Mouse (Mus musculus) heart, postnatal 14 days (tissue): ENCODE measurements at regions not wholly inside any gene's neighbourhood (a gene's known extent, or its start where the extent isn't known, plus 50 kb on each side); places are given as distances from the start of the nearest gene placed in this dataset.
"Not testable (repeated sequence)": the region's sequence is repeated elsewhere in the genome, so short reads cannot be mapped to it uniquely, and the experiment has no call there.

Source experiments
- DNase-seq, 2 experiments: peaks; one replicate each; pipeline ENCODE4 v3.0.0; 2021 to 2022
- intact Hi-C: fragments of 180-260 bp; cut with DNase I; formaldehyde crosslinking; loops from one replicate; pipeline ENCODE4 v1.15.1; 2025

GRCm38 (mm10) chr6:31822186-31823085 lies 227.6 kb upstream of the 1700012A03Rik start:
- DNase-seq: no peak
- intact Hi-C loops: no loop called here

GRCm38 (mm10) chr6:31821621-31822020 lies 228.4 kb upstream of the 1700012A03Rik start:
- intact Hi-C loops: no loop called here

GRCm38 (mm10) chr6:31817640-31818039 lies 232.4 kb upstream of the 1700012A03Rik start:
- DNase-seq: no peak
- intact Hi-C loops: no loop called here

More at GRCm38 (mm10) chr6:31821621-31822020, 228.4 kb upstream of the 1700012A03Rik start:
- DNase-seq: no peak

GRCm38 (mm10) chr6:31811890-31812289 lies 238.2 kb upstream of the 1700012A03Rik start:
- DNase-seq: no peak
- intact Hi-C loops: no loop called here

DNA sequence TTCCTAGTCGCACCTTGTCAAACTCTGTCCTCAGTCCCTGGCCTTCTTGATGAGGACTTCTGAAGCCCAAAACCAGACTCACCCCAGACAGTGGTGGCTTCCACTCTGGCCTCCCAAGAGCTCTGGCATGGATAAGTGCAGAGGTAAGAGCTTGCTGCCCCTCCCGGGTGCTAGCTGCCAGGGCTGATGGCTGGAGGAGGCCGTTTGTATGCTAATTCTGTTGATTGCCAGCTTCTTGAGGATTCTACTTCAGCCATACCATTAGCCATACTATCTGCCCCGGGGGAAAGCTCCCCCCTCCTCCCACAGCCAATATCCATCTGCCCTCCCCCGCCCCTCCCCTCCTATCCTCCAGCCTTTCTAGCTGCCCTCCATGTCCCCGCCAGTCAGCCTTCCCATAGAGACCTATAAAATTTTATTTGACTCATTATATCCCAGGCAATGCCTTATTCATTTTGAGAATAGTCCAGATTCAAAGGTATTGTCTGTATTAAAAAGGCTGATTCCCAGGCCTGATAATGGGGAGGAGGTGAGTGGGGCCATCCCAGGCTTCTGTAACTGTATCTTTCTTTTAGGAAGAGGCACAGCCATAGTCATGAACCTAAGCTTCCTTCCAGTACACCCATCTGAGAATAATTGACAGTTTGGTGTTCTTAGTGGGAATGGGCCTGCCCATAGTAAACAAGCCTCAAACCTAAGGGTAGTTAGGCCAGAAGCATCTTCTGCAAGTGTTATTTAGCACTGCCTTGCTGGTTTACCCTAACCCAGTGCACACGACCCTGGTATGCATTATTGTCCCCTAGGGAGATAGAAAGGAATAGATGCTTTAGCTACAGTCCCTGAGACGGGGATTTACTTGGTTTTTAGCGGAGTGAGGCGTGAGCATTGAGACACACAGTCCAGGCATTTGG lies 239.2 kb upstream of the 1700012A03Rik start:
- DNase-seq: no peak
- intact Hi-C loops: no loop called here

DNA sequence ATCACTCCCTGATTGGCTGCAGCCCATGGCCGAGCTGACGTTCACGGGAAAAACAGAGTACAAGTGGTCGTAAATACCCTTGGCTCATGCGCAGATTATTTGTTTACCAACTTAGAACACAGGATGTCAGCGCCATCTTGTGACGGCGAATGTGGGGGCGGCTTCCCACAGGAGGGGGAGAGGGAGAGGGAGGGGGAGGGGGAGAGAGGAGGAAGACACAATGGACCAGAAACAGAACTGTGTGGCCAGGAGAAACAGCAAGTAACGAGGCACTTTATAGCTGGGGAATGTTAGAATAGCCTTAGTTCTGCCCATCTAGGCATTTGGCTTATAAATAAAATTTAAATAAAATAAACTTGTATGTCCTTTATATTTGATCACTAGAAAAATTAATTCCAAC lies 240.7 kb upstream of the Podxl start:
- intact Hi-C loops: not testable (repeated sequence)

GRCm38 (mm10) chr6:31803222-31803621 lies 239.4 kb upstream of the Podxl start:
- DNase-seq, intact Hi-C loops: not testable (repeated sequence)

More for the DNA sequence above, 240.7 kb upstream of the Podxl start:
- DNase-seq: not testable (repeated sequence)

GRCm38 (mm10) chr6:31791547-31791946 lies 227.8 kb upstream of the Podxl start:
- intact Hi-C loops: no loop called here
- no peak for DNase-seq

DNA sequence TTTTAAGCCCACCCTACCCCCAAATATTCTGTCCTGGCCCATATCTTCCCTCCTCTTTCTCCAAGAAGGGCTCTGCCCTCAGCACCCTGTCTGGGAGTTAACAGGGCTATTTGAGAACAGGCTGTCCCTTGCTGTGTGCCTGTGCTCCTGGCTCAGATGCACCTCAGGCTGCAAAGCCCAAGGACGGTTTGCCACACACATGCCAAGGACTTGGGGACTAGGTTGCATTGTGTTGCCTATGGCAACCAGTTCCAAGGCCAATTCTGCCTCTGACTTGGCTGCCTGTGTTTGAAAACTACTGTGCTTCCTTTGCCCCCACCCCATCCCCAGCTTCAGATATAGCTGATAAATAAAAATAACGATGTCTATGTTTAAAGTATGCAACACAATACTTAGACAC lies 227.1 kb upstream of the Podxl start:
- no peak for DNase-seq
- intact Hi-C loops: no loop called here

DNA sequence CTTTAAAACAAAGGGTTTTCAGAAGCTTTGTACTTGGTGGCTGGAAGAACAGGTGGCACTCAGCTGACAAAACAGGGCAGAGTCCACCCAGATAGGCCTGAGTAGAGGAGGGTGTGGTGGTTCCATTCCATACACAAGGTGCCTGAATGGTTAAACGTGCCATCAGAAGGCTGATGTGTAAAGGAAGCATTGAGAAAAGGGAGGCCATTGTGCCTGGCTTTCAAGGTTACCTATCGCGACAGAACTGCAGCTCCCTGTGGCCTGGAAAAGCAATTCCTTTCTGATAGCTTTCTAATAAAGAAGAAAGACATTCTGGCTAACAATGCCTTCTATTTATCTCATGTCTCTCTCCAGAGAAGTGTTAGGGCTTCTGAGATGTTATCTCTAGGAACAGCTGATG lies 213.1 kb upstream of the Podxl start:
- intact Hi-C loops: no loop called here
- no peak for DNase-seq

- intact Hi-C loops: no loop called here
- no peak for DNase-seq
These were observed 208.1 kb upstream of the Podxl start for GRCm38 (mm10) chr6:31771916-31772315.

DNA sequence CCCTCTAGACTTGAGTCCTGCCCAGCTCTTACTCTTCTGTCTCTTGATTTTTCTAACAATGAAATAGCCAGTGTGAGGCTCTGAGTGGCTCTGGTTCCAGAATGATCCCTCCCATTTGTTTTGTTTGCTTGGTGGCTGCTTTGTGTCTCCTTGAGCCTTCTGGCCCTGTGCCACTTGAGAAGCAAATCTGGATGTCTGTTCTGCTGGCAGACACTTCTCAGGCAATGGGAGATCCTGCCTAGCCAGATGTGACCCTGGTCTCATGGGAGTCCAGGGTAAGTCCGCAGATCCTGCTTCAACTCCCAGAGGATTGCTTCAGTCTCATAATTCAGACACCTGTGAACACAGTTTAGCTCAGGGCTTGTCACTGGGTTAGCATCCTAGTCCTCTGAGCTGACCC lies 181.8 kb upstream of the Podxl start:
- no peak for DNase-seq
- intact Hi-C loops: no loop called here

DNA sequence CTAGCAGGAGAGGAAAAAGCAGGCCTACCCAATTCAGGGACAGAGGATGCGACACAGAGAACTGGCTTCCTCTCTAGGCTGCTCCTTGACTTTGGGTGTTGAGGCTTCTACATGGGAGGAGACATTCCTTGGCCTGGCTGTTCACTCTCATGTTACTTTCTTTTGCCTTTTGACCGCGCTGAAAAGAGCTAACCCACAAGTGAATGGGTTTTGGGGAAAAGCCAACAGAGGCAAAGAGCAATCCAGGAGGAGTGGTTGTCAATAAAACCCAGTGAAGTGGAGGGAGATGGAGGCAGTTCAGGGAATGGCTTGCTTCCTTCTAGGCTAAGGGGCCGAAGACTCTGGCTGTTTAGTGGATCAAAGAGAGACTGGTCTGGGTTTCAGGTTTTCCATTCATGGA lies 167.6 kb upstream of the Podxl start:
- intact Hi-C loops: no loop called here
- no peak for DNase-seq

GRCm38 (mm10) chr6:31719614-31720013 lies 155.8 kb upstream of the Podxl start:
- DNase-seq: no peak
- intact Hi-C loops: no loop called here

DNA sequence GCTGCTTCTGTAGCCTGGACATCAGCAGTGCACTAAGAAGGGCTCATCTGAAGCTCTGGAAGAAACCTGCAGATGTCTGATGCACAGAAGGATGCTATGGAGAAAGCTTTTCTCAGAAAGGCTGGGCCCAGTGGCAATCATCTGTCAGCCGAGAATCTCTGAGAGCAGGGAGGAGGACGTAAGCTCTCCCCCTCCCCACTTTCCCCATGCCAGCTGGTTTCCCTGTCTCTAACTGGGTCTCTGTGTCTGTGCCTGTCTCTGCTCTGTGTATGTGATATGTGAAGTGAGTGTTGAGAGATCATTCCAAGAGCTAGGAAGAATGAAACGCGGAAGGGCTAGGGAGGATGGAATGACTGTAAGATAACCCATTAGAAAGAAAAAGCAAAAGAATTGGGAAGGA lies 155.1 kb upstream of the Podxl start:
- DNase-seq: no peak
- intact Hi-C loops: no loop called here

- peak; percentile 48 to 63 for DNase-seq
- intact Hi-C loops: no loop called here
These were observed 153.8 kb upstream of the Podxl start for GRCm38 (mm10) chr6:31717531-31717930.

DNA sequence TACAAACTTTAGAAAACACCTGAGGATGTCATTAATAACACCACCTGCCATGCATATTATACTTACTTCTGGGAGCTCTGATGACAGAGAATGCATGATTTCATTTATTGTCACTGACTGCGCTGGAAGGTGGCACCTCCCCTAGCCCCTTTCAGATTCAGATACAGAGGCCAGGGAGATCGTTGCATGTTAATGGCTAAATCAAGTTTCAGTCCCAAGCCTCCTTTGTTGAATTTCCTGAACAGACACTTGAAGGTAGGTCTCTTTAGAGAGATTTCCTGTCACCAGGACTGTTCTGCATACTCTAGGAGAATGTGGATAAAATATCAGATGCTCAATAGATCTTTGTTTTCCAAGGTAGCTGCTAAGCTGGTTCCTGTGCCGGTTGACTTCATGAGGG lies 143.5 kb upstream of the Podxl start:
- DNase-seq: no peak
- intact Hi-C loops: no loop called here

GRCm38 (mm10) chr6:31704191-31704590 lies 140.4 kb upstream of the Podxl start:
- intact Hi-C loops: no loop called here

GRCm38 (mm10) chr6:31702931-31703330 lies 139.2 kb upstream of the Podxl start:
- no peak for DNase-seq
- intact Hi-C loops: no loop called here

More at GRCm38 (mm10) chr6:31704191-31704590, 140.4 kb upstream of the Podxl start:
- DNase-seq: no peak

- DNase-seq: no peak
- intact Hi-C loops: no loop called here
These were observed 132.1 kb upstream of the Podxl start for GRCm38 (mm10) chr6:31695885-31696284.

GRCm38 (mm10) chr6:31693047-31693446 lies 129.3 kb upstream of the Podxl start:
- intact Hi-C loops: no loop called here

More at GRCm38 (mm10) chr6:31693047-31693446, 129.3 kb upstream of the Podxl start:
- DNase-seq: no peak
